Mouse (Mus musculus): ENCODE measurements around the gene Stat4. TPM values are rescaled to one million over a fixed set of nuclear protein-coding genes. Genes with fewer than 3 reads are reported as not detected.

Stat4 gene
- polyA plus RNA-seq, 1 experiment from 2014 or later: 1.9 TPM

Other genes with a start within 250 kb of the Stat4 start
- gene Myo1b, start 71.1 kb upstream of the Stat4 start, polyA plus RNA-seq (2015; fragmentation: Nextera tagmentation; extraction: Ambion mirVana): 27.4 and 38.7 TPM in 2 replicates
- gene Stat1, start 132.3 kb downstream of the Stat4 start, polyA plus RNA-seq (2015; fragmentation: Nextera tagmentation; extraction: Ambion mirVana): 23.6 and 44.5 TPM in 2 replicates
- 21.9 and 22.3 TPM in 2 replicates for gene Gls, start 246.1 kb downstream of the Stat4 start, polyA plus RNA-seq (2015; fragmentation: Nextera tagmentation; extraction: Ambion mirVana)